In genomic region chr9:108239951-108240350, GRCm38 (mm10) we compare ENCODE assay signal across 25 mouse cellular contexts. TPM values are rescaled to one million over a fixed set of nuclear protein-coding genes. Genes with fewer than 3 reads are reported as not detected.
DNase-seq lines count a peak whose midpoint lies in the region; ATAC-seq and TF ChIP-seq lines count a peak whose summit lies in the region.
"Had no signal": no experiment of that assay in that cellular context is flagged by ENCODE, and none has a peak within 500 bp of the region (broad histone marks: within the 10 kb centered on the region; RNA-seq: fewer than 3 reads in every experiment).

No protein-coding gene starts in this region.

- no peaks in the 10 kb centered on the region for H3K27me3 ChIP-seq in kidney, adult 2 months (replicated peaks; ENCODE audit: control insufficient read depth, insufficient read depth, low read length)
- no peaks in the 10 kb centered on the region for H3K27me3 ChIP-seq in kidney, embryonic 14.5 days (ENCODE audit: control insufficient read depth, insufficient read depth, low read length)
- no peaks in the 10 kb centered on the region for H3K27me3 ChIP-seq in lung, embryonic 16.5 days (ENCODE audit: control insufficient read depth, insufficient read depth, low read depth, low read length)
- H3K27me3 ChIP-seq: hindbrain, embryonic 13.5 days; liver, embryonic 15.5 days; midbrain, embryonic 15.5 days; neural tube, embryonic 12.5 days had no signal

- WGBS in kidney, adult 2 months: 40% methylated on average over 5 of the region's 5 CpGs
- 57% methylated on average over 5 of the region's 5 CpGs for WGBS in kidney, embryonic 14.5 days
- whole genome bisulfite sequencing in lung, embryonic 16.5 days: 49% methylated on average over 5 of the region's 5 CpGs

- DNase-seq in kidney, adult 2 months: no peak
- no peak for DNase-seq in lung, postnatal 10 days
- peak; percentile 47 for DNase-seq in NIH3T3 (ENCODE audit: low read depth)
- peak; percentile 29 for DNase-seq in fibroblast of lung, adult 2 months (ENCODE audit: low read depth)
- no peak for DNase-seq in cerebellum, postnatal 4 days (ENCODE audit: low spot score in 2 of 2)
- DNase-seq: adrenal gland, postnatal 10 days; cerebellum, adult 2 months; cerebellum, postnatal 25 days; forebrain, postnatal 0 days; gastrocnemius, postnatal 25 days; heart, postnatal 14 days; kidney, adult 8-10 months; liver; right cerebral cortex, postnatal 14 days; thymus, adult 2 months had no signal

- ATAC-seq in kidney, embryonic 14.5 days (ENCODE audit: low FRiP score, low TSS enrichment): no peak
- peak; percentile 59; the same call in 1 of the 2 replicates for ATAC-seq in lung, embryonic 16.5 days (ENCODE audit: low read depth)
- ATAC-seq: forebrain, postnatal 0 days; inflammation-experienced regulatory T-cells, adult 6 months; midbrain, embryonic 15.5 days had no signal

- TF ChIP-seq POLR2A in kidney, adult 2 months (IDR thresholded peaks at IDR 0.05; ENCODE audit: low read depth, low read length): no peak

- H3K9me3 ChIP-seq in kidney, embryonic 14.5 days (ENCODE audit: control insufficient read depth, low read length): no peaks in the 10 kb centered on the region
- H3K9me3 ChIP-seq in lung, embryonic 16.5 days (ENCODE audit: control insufficient read depth, low read length): no peaks in the 10 kb centered on the region
- H3K9me3 ChIP-seq: hindbrain, embryonic 13.5 days; limb, embryonic 10.5 days; liver, embryonic 15.5 days; midbrain, embryonic 15.5 days; neural tube, embryonic 12.5 days had no signal

- peaks cover 3% of the 10 kb centered on the region; the same call in 1 of the 2 replicates for H3K4me1 ChIP-seq in kidney, adult 2 months (ENCODE audit: control insufficient read depth, insufficient read depth, low read length)
- H3K4me1 ChIP-seq in kidney, embryonic 14.5 days (ENCODE audit: control insufficient read depth, insufficient read depth, low read length): peaks cover 31% of the 10 kb centered on the region
- H3K4me1 ChIP-seq in lung, embryonic 16.5 days (replicated peaks; ENCODE audit: control insufficient read depth, insufficient read depth, low read length): peaks cover 14% of the 10 kb centered on the region
- H3K4me1 ChIP-seq: hindbrain, embryonic 13.5 days; liver, embryonic 15.5 days; midbrain, embryonic 15.5 days; neural tube, embryonic 12.5 days had no signal

- peak overlapping the region; percentile 43; the same call in 1 of the 2 replicates for H3K27ac ChIP-seq in kidney, adult 2 months (ENCODE audit: insufficient read depth, low read depth, low read length)
- no peak overlapping the region for H3K27ac ChIP-seq in kidney, embryonic 14.5 days (ENCODE audit: low read depth, low read length)
- peak overlapping the region; percentile 58 for H3K27ac ChIP-seq in lung, embryonic 16.5 days (ENCODE audit: low read length)
- H3K27ac ChIP-seq: hindbrain, embryonic 13.5 days; limb, embryonic 10.5 days; liver, embryonic 15.5 days; macrophage; midbrain, embryonic 15.5 days; neural tube, embryonic 12.5 days; stomach, postnatal 0 days had no signal

- no peak overlapping the region for H3K9ac ChIP-seq in kidney, embryonic 14.5 days (ENCODE audit: low read depth, low read length)
- no peak overlapping the region for H3K9ac ChIP-seq in lung, embryonic 16.5 days (ENCODE audit: low read length)
- H3K9ac ChIP-seq: forebrain, postnatal 0 days; hindbrain, embryonic 13.5 days; liver, embryonic 15.5 days; midbrain, embryonic 15.5 days; neural tube, embryonic 12.5 days had no signal

- H3K4me3 ChIP-seq in kidney, adult 2 months (ENCODE audit: insufficient read depth, low read depth, low read length): no peak overlapping the region
- no peak overlapping the region for H3K4me3 ChIP-seq in kidney, embryonic 14.5 days (ENCODE audit: low read length)
- H3K4me3 ChIP-seq in lung, embryonic 16.5 days (ENCODE audit: low read length): no peak overlapping the region
- H3K4me3 ChIP-seq: hindbrain, embryonic 13.5 days; limb, embryonic 10.5 days; liver, embryonic 15.5 days; midbrain, embryonic 15.5 days; neural tube, embryonic 12.5 days had no signal

- TF ChIP-seq CTCF in kidney, adult 2 months (conservative IDR thresholded peaks at IDR 0.05; ENCODE audit: insufficient read depth, insufficient read length, low read depth, low read length): no peak

- H3K4me2 ChIP-seq in kidney, embryonic 14.5 days (replicated peaks; ENCODE audit: low read depth, low read length): no peak overlapping the region
- H3K4me2 ChIP-seq in lung, embryonic 16.5 days (ENCODE audit: low read depth, low read length): no peak overlapping the region
- H3K4me2 ChIP-seq: hindbrain, embryonic 13.5 days; liver, embryonic 15.5 days; midbrain, embryonic 15.5 days; neural tube, embryonic 12.5 days had no signal

- no peaks in the 10 kb centered on the region; the same call in 1 of the 2 replicates for H3K36me3 ChIP-seq in kidney, adult 2 months (ENCODE audit: control insufficient read depth, insufficient read depth, low read length)
- H3K36me3 ChIP-seq in kidney, embryonic 14.5 days (ENCODE audit: control insufficient read depth, insufficient read depth, low read length): peaks cover 5% of the 10 kb centered on the region; the same call in 1 of the 2 replicates
- H3K36me3 ChIP-seq in lung, embryonic 16.5 days (ENCODE audit: control insufficient read depth, insufficient read depth, low read length): no peaks in the 10 kb centered on the region
- H3K36me3 ChIP-seq: liver, embryonic 15.5 days; midbrain, embryonic 15.5 days had no signal

RNA-seq across cellular contexts. Expression of gene Dag1, which starts 23.8 kb away (rescaled TPM):
- 66.8 and 67.2 TPM in 2 replicates for polyA plus RNA-seq in kidney, adult 2 months (2012; rRNA removed)
- polyA plus RNA-seq in kidney, embryonic 14.5 days (2014; fragmentation: Nextera tagmentation; extraction: Ambion mirVana): 60.7 and 129 TPM in 2 replicates
- 124 and 141 TPM in 2 replicates for polyA plus RNA-seq in lung, embryonic 16.5 days (2015; fragmentation: Nextera tagmentation; extraction: Ambion mirVana)

RNA-seq across cellular contexts. Expression of gene Bsn, which starts 49.8 kb away (rescaled TPM):
- polyA plus RNA-seq in kidney, adult 2 months (2012; rRNA removed): 0.15 and 0.17 TPM in 2 replicates
- 0.76 and 0.77 TPM in 2 replicates for polyA plus RNA-seq in kidney, embryonic 14.5 days (2014; fragmentation: Nextera tagmentation; extraction: Ambion mirVana)
- 0.26 and 0.30 TPM in 2 replicates for polyA plus RNA-seq in lung, embryonic 16.5 days (2015; fragmentation: Nextera tagmentation; extraction: Ambion mirVana)

RNA-seq across cellular contexts. Expression of gene Nicn1, which starts 50.3 kb away (rescaled TPM):
- 38.9 and 39.3 TPM in 2 replicates for polyA plus RNA-seq in kidney, adult 2 months (2012; rRNA removed)
- 40.2 and 42.4 TPM in 2 replicates for polyA plus RNA-seq in kidney, embryonic 14.5 days (2014; fragmentation: Nextera tagmentation; extraction: Ambion mirVana)
- 36.8 and 41.6 TPM in 2 replicates for polyA plus RNA-seq in lung, embryonic 16.5 days (2015; fragmentation: Nextera tagmentation; extraction: Ambion mirVana)

RNA-seq across cellular contexts. Expression of gene Amt, which starts 56.7 kb away (rescaled TPM):
- polyA plus RNA-seq in kidney, adult 2 months (2012; rRNA removed): 77.5 and 84.2 TPM in 2 replicates
- 30.8 and 35.1 TPM in 2 replicates for polyA plus RNA-seq in kidney, embryonic 14.5 days (2014; fragmentation: Nextera tagmentation; extraction: Ambion mirVana)
- polyA plus RNA-seq in lung, embryonic 16.5 days (2015; fragmentation: Nextera tagmentation; extraction: Ambion mirVana): 19.1 and 21.9 TPM in 2 replicates

Comparison
In these comparisons a context has a peak if more than half of its experiments do, and no peak if none do; other contexts are left out.
1. DNase-seq: peak in NIH3T3 (single experiment) and fibroblast of lung, adult 2 months (single experiment); none in kidney, adult 2 months (single experiment), lung, postnatal 10 days (single experiment) and cerebellum, postnatal 4 days (0 of 2).